Mouse (Mus musculus): Measurements from ENCODE around the gene Gclm. TPM values are rescaled to one million over a fixed set of nuclear protein-coding genes. Genes with fewer than 3 reads are reported as not detected.

The Gclm gene
- polyA plus RNA-seq, 1 experiment: 23.2 TPM

DNA sequence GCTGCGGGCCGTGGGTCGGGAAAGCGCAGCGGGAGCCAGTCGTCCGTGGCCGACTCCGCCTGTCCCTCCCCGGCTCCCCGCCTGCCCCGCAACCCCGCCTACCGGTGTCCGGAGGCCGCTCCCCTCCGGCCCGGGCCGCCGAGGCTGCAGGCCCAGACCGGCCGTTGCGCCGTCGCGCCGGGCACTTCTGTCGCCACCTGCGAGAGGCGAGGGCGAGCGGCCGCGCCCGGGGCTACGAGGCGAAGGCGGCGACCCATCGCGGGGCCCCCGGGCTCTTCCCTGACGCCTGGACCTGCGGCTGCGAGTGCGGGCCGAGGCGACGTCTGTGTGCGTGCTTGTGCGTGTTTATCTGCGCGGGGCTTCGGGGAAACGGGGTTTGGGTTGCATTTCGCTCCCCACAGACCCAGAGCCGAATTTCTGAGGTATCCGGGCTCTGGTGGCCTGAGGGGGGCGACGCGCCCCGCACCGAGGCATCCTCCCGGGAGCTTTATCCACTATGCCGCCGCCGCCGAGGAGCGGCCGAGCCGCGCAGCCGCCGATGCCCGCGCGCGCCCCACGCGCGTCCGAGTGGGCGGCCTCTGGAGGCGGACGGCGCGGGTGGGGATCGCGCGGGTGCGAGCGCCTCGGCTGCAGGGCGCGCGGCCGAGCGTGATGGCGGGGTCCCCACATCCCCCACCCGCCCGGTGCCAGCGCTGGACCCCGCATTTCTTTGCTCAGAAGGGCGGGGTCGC is 48.0 kb downstream of the Gclm start:
- Histone ChIP-seq H3K4me3 (peak overlapping the region; percentile 55), H3K79me2 (ENCODE audit: control insufficient read depth, insufficient read depth) (no peaks in the 10 kb centered on the region), H3K4me2 (ENCODE audit: low read depth) (peak overlapping the region; percentile 24), H3ac (ENCODE audit: control insufficient read depth, insufficient read length) (peak overlapping the region; percentile 88), H3K36me3 (ENCODE audit: control insufficient read depth, insufficient read depth) (no peaks in the 10 kb centered on the region), H3K27me3 (ENCODE audit: control insufficient read depth, insufficient read depth, insufficient read length) (no peaks in the 10 kb centered on the region)
- TF ChIP-seq TCF12 (IDR thresholded peaks at IDR 0.05; ENCODE audit: insufficient read depth, poor library complexity, severe bottlenecking) (no peak), TCF3 (IDR thresholded peaks at IDR 0.05; ENCODE audit: insufficient read length, low read depth) (no peak), CEBPB (IDR thresholded peaks at IDR 0.05; ENCODE audit: insufficient read depth, poor library complexity, severe bottlenecking) (no peak), E2F4 (IDR thresholded peaks at IDR 0.05; ENCODE audit: insufficient read depth) (no peak), REST (IDR thresholded peaks at IDR 0.05; ENCODE audit: insufficient read depth, insufficient read length) (no peak), POLR2A (IDR thresholded peaks at IDR 0.05; ENCODE audit: insufficient read length, low read depth) (peak; percentile 70), SRF (IDR thresholded peaks at IDR 0.05; ENCODE audit: control insufficient read depth, insufficient read length, low read depth) (no peak), MAX (IDR thresholded peaks at IDR 0.05; ENCODE audit: low read depth) (no peak), MYOG (IDR thresholded peaks at IDR 0.05; ENCODE audit: control insufficient read depth in 1 of 3, insufficient read depth in 1 of 3, insufficient read length in 2 of 3, low read depth in 2 of 3) (peak in 1 of 3 experiments; percentile 7), USF1 (IDR thresholded peaks at IDR 0.05; ENCODE audit: low read depth) (no peak), POLR2AphosphoS2 (IDR thresholded peaks at IDR 0.05; ENCODE audit: insufficient read length, low read depth) (peak; percentile 26), MYOD1 (IDR thresholded peaks at IDR 0.05; ENCODE audit: control insufficient read depth in 1 of 3, insufficient read length in 2 of 3, low read depth in 2 of 3) (peak in 1 of 3 experiments; percentile 3)

- peak within 1 kb of the TSS; percentile 55 for H3K4me3 ChIP-seq
- H3ac ChIP-seq (ENCODE audit: control insufficient read depth, insufficient read length): peak within 1 kb of the TSS; percentile 88
- H3K4me2 ChIP-seq (ENCODE audit: low read depth): peak within 1 kb of the TSS; percentile 95
- H3K79me2 ChIP-seq (ENCODE audit: control insufficient read depth, insufficient read depth): no peaks in the 10 kb centered on the region
- no peaks in the 10 kb centered on the region for H3K36me3 ChIP-seq (ENCODE audit: control insufficient read depth, insufficient read depth)
- no peaks in the 10 kb centered on the region for H3K27me3 ChIP-seq (ENCODE audit: control insufficient read depth, insufficient read depth, insufficient read length)
- TF ChIP-seq TCF3 (IDR thresholded peaks at IDR 0.05; ENCODE audit: insufficient read length, low read depth) (no peak), POLR2A (IDR thresholded peaks at IDR 0.05; ENCODE audit: insufficient read length, low read depth) (no peak), MYOG (IDR thresholded peaks at IDR 0.05; ENCODE audit: control insufficient read depth in 1 of 3, insufficient read depth in 1 of 3, insufficient read length in 2 of 3, low read depth in 2 of 3) (no peak), MYOD1 (IDR thresholded peaks at IDR 0.05; ENCODE audit: control insufficient read depth in 1 of 3, insufficient read length in 2 of 3, low read depth in 2 of 3) (no peak), SRF (IDR thresholded peaks at IDR 0.05; ENCODE audit: control insufficient read depth, insufficient read length, low read depth) (no peak), CEBPB (IDR thresholded peaks at IDR 0.05; ENCODE audit: insufficient read depth, poor library complexity, severe bottlenecking) (no peak)
Observed at GRCm38 (mm10) chr3:122293954-122294850, 48.8 kb downstream of the Gclm start, which contains the start of gene Bcar3. Gene Bcar3, plus strand, starts transcription at chr3:122294136.

GRCm38 (mm10) chr3:122295511-122295910 is 50.2 kb downstream of the Gclm start:
- H3K36me3 ChIP-seq (ENCODE audit: control insufficient read depth, insufficient read depth): no peaks in the 10 kb centered on the region
- H3K27me3 ChIP-seq (ENCODE audit: control insufficient read depth, insufficient read depth, insufficient read length): no peaks in the 10 kb centered on the region
- TF ChIP-seq MYOG (IDR thresholded peaks at IDR 0.05; ENCODE audit: control insufficient read depth in 1 of 3, insufficient read depth in 1 of 3, insufficient read length in 2 of 3, low read depth in 2 of 3) (peak in 1 of 3 experiments; percentile 17), E2F4 (IDR thresholded peaks at IDR 0.05; ENCODE audit: insufficient read depth) (no peak), POLR2AphosphoS2 (IDR thresholded peaks at IDR 0.05; ENCODE audit: insufficient read length, low read depth) (no peak), USF1 (IDR thresholded peaks at IDR 0.05; ENCODE audit: low read depth) (no peak), REST (IDR thresholded peaks at IDR 0.05; ENCODE audit: insufficient read depth, insufficient read length) (no peak), SRF (IDR thresholded peaks at IDR 0.05; ENCODE audit: control insufficient read depth, insufficient read length, low read depth) (no peak), MAX (IDR thresholded peaks at IDR 0.05; ENCODE audit: low read depth) (no peak)
- no peak overlapping the region for H3ac ChIP-seq (ENCODE audit: control insufficient read depth, insufficient read length)
- no peak overlapping the region for H3K4me2 ChIP-seq (ENCODE audit: low read depth)
- no peak overlapping the region for H3K4me3 ChIP-seq
- H3K79me2 ChIP-seq (ENCODE audit: control insufficient read depth, insufficient read depth): no peaks in the 10 kb centered on the region

DNA sequence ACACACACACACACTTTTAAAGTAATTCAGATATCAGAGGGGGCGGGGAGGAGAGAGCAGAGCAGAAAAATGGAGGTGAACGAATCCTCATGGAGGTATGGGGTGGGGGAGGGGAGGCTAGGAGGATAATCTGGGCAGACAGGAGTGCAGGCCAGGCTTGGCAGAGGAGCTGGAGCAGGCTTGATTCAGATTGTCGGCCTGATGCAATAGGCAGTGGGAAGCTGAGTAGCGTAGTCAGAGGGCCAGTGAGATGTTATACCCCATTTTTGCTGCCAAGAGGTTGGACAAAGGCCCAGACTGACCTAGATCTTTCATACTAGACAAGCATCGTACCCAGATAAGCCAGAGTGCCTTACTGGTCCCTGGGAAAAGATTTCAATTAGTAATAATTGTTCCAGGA is 51.6 kb downstream of the Gclm start:
- TF ChIP-seq CEBPB (IDR thresholded peaks at IDR 0.05; ENCODE audit: insufficient read depth, poor library complexity, severe bottlenecking) (peak; percentile 33; the same call in 1 of the 2 replicates), SRF (IDR thresholded peaks at IDR 0.05; ENCODE audit: control insufficient read depth, insufficient read length, low read depth) (no peak)
- Histone ChIP-seq H3K4me2 (ENCODE audit: low read depth) (no peak overlapping the region), H3K36me3 (ENCODE audit: control insufficient read depth, insufficient read depth) (no peaks in the 10 kb centered on the region), H3K4me3 (no peak overlapping the region), H3K27me3 (ENCODE audit: control insufficient read depth, insufficient read depth, insufficient read length) (no peaks in the 10 kb centered on the region), H3K79me2 (ENCODE audit: control insufficient read depth, insufficient read depth) (no peaks in the 10 kb centered on the region), H3ac (ENCODE audit: control insufficient read depth, insufficient read length) (no peak overlapping the region)

Measured in myocyte (in vitro differentiated cells).